Mouse (Mus musculus) liver, embryonic 14.5 days (tissue): Measurements from ENCODE around the gene Usp19.

Source experiments
- CTCF ChIP-seq: IDR thresholded peaks from 2 replicates; pipeline ENCODE4 v1.5.1; 2016; ENCODE audit warnings: antibody characterized with exemption, low read depth, control low read depth
- EP300 ChIP-seq: IDR thresholded peaks from 2 replicates; pipeline ENCODE4 v1.6.1; 2016; ENCODE audit warnings: antibody characterized with exemption, low read depth

DNA sequence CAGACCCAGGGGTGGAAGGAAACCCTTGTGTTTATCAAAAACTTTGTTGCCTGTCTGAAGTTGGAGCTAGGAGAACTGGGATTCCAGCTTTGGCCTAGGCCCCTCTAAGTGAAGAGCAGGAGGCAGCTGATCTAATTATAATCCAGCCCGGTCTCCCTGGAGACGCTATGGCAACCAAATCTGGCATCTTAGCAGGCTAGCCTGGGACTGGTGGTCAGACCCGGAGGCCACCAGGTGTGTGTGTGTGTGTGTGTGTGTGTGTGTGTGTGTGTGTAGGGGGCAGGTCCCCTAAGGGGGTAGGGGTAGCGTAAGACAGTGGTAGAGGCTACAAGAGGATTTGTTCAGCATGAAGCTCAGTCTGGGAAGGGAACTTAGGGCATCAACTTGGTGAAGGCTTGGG, 40.5 kb upstream of the Usp19 start:
- TF ChIP-seq CTCF = no peak
- TF ChIP-seq EP300 = no peak
